Mouse (Mus musculus) mature B cell (primary cell): ENCODE data around the gene Nolc1.

ENCODE experiments used
- in situ Hi-C: fragments of 300-500 bp; cut with MboI; formaldehyde crosslinking; loops from 2 replicates; pipeline ENCODE4 v1.14.3; 2019

Nolc1 gene

DNA sequence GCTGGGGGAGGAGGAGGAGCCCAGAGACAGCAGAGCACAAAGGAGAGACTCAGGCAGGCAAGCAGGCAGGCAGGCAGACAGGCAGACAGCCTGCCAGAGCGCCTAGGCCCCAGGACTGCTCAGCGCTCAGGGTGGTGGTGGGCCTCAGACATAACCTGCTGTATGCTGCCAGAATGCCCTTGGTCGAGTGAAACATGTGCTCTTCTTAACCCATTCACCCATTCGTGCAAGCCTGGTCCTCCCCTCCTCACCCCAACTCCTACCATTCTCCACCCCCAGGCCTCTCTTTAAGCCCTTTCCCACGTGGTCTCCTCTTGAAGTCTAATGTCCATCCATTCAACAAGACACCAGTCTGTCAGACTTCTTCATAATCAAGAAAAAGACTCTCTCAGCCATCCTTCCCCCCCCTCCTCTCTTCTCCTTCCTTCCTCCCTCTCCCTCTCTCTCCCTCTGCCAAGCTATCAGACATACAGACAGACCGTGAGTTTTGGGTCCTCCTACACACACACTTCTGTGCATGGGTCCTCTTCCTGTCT lies 33.1 kb upstream of the Nolc1 start:
- in situ Hi-C loops = no loop called here

- in situ Hi-C loops = no loop called here
These were observed 32.3 kb upstream of the Nolc1 start for GRCm38 (mm10) chr19:46043380-46043779.

GRCm38 (mm10) chr19:46044271-46044992 lies 31.2 kb upstream of the Nolc1 start, which contains the start of gene Pprc1:
Pprc1 (plus strand) TSS chr19:46044886.
- in situ Hi-C loops = no loop called here

DNA sequence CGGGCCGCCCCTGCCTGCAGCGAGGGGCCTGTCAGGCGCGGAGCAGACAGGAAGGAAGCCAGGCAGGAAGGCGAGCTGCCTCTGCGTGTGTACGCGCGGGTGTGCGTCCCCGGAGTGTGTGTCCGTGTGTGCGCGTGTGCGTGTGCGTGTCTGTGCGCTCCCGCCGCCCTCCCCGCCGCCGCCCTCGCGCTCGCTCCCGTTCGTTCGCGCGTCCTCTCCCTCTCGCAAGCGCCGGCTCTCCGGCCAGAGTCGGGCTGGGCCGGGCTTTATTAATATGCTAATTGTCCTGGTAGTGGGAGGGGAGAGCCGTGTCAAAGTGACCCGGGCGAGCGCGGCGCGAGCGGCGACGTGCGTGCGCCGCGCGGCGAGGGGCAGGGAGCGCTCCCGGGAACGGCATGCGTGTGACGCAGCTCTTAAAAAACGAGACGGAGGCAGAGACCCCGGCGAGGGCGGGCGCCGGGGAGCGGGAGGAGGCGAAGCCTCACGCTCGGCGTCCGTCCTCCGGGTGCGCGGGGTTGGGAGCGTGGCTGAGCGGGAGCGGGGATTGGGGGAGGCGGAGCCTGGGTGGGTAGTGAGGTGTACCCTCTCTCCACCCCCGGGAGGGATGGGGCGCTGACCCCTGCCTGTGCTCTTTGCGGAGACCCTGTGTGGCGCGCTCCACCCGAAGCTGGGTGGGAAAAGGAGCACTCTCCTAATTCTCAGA lies 30.5 kb upstream of the Nolc1 start, which contains the start of gene Ldb1:
Gene Ldb1, minus strand, starts transcription at position 222 of the 703 bp plus-strand sequence.
- in situ Hi-C loops = no loop called here

DNA sequence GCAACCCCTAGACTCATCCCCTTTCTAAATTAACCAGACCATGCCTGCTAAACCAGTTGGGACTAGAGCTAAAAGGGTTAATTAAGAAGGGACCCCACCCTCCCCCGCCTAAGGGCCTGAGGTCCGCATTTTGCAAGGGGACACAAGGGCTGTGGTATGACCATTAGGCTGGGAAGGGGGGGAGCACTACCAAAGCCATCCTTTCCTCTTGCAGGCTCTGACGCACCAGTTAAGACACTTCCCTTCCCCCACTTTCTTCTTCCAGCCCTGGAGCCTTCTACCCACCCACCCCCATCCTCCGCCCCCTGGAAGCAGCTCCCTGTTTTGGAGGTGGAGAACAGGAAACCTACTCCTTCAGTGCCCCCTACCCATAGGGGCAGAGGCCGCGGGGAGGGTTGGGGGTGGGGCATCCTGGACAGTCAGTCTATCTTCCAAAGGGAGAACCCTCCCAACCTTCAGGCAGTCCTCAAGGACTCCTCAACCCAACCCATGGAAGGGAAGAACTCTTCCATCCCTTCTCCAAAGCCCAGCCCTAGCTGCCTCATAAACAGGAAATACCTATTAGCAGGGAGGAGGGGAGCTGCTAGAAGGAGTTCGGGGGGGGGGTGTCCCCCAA lies 29.9 kb upstream of the Nolc1 start:
- in situ Hi-C loops = no loop called here

DNA sequence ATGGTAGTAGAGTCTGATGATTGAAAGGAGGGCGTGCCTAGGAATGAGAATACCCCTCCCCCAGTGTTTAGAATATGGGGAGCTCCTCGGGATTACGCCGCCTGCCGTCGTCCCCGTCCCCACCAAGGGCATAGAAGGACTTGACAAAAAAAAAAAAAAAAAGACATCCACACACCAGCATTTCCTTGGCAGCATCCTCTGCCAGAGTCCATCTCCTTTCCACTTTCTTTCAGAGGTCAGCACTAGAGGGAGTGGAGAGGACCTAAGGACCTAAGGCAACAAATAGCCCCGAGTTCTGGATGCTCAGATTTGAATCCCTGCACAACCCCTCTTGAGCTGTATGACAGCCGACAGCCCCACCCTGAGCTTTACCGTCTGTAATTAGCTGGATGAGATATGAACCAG lies 29.0 kb upstream of the Nolc1 start:
- in situ Hi-C loops = no loop called here

DNA sequence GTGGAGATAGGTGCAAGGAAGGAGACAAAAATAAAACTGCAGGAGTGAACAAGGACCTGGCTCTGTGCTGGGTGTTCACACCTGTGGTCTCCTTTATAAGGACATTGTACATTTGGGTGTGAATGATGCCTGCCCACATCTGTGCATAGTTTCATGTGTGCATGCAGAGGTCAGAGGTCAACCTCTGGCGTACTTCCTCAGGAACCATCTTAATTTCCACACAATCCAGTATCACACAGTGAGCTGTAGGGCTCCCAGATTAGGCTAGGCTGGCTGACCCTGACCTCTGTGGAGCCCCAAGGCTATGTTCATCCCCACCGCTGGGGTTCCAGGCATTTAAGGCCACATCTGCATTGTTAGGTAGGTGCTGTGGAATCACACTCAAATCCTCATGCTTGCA lies 28.2 kb upstream of the Nolc1 start:
- in situ Hi-C loops = no loop called here

DNA sequence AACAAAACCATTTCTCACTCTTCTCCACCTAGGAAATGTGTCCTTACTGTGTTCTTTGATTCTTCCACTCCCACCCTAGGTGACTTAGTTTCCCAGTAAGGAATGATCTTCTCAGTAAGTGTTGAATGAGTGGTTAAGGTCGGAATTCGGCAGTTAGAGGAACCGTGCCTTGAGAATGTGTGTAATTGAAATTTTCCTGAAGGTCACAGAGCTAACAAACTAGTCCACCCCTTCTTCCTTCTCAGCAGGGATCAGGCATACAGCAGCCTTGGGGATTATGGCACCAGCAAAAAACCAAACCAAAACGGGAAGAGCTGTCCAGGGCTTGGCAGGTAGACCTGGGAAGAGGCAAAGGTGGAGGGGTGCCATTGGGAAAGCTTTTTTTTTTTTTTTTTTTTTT lies 26.5 kb upstream of the Nolc1 start:
- in situ Hi-C loops = no loop called here

DNA sequence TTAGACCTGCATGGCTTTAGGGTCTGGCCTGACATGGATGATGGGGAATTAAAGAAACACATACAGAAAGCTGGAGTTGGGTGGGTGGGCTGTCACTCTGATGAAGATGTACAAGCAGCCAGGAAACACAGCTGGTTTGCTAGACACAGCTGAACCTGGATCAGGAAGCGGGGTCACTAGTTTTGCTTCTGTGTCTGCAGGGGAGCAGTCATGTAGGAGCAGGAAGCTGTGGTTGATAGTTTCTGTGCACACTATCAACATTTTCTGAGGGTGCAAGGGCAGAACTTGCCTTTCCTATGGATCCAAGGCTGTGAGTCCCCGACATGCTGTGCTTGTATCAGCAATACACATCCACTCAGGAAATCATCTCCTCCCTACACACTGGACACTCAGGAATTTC lies 25.2 kb upstream of the Nolc1 start:
- in situ Hi-C loops = no loop called here

- in situ Hi-C loops = no loop called here
These were observed 19.8 kb upstream of the Nolc1 start for GRCm38 (mm10) chr19:46055752-46056387.

GRCm38 (mm10) chr19:46056388-46056946 lies 19.2 kb upstream of the Nolc1 start:
- in situ Hi-C loops = no loop called here

GRCm38 (mm10) chr19:46056947-46057607 lies 18.6 kb upstream of the Nolc1 start:
- in situ Hi-C loops = no loop called here

DNA sequence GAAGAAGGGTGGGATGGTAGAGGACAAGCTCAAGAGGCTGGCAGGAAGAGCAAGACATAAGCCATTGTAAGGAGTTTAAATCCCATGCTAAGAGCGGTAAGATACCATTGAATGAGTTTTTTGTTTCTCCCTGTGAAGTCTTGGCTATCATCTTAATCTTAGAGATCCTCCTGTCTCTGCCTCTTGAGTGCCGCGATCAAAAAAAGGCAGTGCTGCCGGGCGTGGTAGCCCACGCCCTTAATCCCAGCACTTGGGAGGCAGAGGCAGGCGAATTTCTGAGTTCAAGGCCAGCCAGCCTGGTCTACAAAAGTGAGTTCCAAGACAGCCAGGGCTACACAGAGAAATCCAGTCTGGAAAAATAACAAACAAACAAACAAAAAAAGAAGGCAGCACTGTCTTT lies 17.2 kb upstream of the Nolc1 start:
- in situ Hi-C loops = no loop called here

GRCm38 (mm10) chr19:46060845-46061244 lies 14.8 kb upstream of the Nolc1 start:
- in situ Hi-C loops = no loop called here

- in situ Hi-C loops = no loop called here
These were observed 7.6 kb upstream of the Nolc1 start for GRCm38 (mm10) chr19:46068054-46068453.

- in situ Hi-C loops = no loop called here
These were observed 2.4 kb upstream of the Nolc1 start for GRCm38 (mm10) chr19:46073285-46073684.

DNA sequence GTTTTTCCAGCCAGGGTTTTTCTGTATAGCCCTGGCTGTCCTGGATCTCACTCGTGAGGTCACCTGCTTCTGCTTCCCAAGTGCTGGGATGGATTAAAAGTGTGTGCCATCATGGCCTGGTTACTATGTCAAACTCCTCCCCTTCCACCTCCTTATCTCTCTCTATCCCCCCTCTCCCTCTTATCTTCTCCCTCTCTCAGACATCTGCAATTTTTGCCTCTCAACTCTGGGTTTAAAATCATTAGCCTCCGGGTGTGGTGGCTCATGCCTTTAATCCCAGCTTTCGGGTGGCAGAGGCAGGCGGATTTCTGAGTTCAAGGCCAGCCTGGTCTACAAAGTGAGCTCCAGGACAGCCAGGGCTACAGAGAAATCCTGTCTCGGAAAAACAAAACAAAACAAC lies 1.4 kb upstream of the Nolc1 start:
- in situ Hi-C loops = no loop called here

DNA sequence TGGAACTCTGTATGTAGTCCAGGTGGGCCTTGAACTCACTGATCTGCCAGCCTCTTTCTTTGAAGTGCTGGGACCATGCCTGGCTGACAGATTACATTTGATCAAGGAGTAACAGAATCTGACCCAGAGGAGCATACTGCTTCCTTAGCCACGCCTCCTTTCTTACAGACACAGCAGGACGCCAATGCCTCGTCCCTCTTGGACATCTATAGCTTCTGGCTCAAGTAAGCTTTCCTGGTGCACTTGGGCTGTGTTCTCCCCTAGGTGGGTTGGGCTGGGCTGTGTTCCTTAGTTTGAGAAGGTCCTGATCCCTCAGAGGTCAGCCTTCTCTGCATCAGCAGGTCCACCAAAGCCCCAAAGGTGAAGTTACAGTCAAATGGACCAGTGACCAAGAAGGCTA lies 2.9 kb downstream of the Nolc1 start:
- in situ Hi-C loops = no loop called here

DNA sequence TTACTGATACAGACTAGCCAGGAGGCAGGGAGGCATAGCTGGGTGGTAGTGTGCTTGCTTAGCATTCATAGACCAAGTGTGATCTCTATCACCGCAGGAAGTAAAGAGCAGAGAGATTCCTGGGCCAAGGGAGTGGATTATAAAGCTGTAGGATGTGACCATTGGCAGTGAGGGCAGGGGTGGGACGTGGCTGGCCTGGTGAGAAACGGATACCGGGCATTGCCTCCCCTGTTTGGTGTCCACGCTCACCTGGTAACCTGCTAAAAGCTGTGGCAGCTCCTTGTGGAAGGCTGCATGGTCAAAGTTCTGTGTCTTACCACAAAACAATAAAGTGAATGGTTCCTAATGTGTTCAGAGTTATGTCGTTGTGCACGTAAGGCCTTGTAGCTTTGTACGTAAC lies 9.5 kb downstream of the Nolc1 start:
- in situ Hi-C loops = no loop called here

GRCm38 (mm10) chr19:46086337-46086736 lies 10.7 kb downstream of the Nolc1 start:
- in situ Hi-C loops = no loop called here

DNA sequence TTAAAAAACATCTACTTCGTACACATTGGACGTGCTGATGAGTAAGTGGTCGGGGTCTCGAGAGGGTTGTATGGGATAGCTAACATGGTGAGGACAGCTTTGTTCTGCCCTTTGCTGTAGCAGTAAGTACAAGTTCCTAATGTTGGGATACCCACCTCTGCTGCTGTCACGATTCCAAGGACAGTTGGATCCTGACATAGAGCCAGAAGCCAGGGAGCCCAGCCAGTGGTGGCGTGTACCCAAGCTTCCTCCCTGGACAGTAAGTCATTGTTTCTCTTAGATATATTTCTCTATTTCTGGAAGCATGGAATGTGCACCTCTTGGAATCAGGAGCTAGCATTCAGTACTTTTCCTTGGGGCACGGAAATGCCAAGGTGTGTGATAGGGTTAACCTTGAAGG lies 12.2 kb downstream of the Nolc1 start:
- in situ Hi-C loops = no loop called here
